In the genomic region with DNA sequence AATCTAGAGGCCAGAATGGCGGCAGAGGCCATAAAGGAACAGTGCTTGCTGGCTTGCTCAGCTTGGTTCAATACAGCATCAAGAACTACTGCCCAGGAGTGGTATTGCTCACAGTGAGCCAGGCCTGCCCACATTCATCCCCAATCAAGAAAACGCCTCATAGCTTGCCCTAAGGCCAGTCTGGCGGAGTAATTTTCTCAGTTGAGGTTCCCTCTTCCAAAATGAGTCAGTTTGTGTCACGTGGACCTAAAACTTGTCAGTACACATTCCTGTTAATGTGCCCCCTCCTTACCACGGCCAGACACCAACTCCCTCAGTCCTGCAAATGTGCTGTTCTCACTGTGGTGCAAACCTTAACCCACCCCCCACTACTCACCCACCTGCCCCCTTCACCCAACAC, we compare ENCODE assay signal across 33 mouse cellular contexts.
"Had no signal": no experiment of that assay in that cellular context is flagged by ENCODE, and none has a peak within 500 bp of the region (broad histone marks: within the 10 kb centered on the region; RNA-seq: fewer than 3 reads in every experiment).

No protein-coding gene starts in this region.

- ATAC-seq: hindbrain, embryonic 16.5 days; hindbrain, postnatal 0 days; inflammation-experienced regulatory T-cells, adult 6 months; intestine, embryonic 15.5 days; intestine, embryonic 16.5 days; intestine, postnatal 0 days had no signal

- H3K9me3 ChIP-seq: heart, embryonic 12.5 days; heart, embryonic 13.5 days; heart, embryonic 15.5 days; hindbrain, embryonic 10.5 days; hindbrain, embryonic 13.5 days; hindbrain, embryonic 15.5 days; intestine, embryonic 15.5 days; kidney, embryonic 15.5 days had no signal

- H3K4me2 ChIP-seq: heart, embryonic 12.5 days; heart, embryonic 13.5 days; heart, embryonic 15.5 days; hindbrain, embryonic 13.5 days; hindbrain, embryonic 14.5 days; hindbrain, embryonic 15.5 days; intestine, embryonic 15.5 days; kidney, embryonic 15.5 days had no signal

- H3K27me3 ChIP-seq: heart, embryonic 12.5 days; heart, embryonic 13.5 days; heart, embryonic 15.5 days; hindbrain, embryonic 13.5 days; hindbrain, embryonic 15.5 days; intestine, embryonic 15.5 days; kidney, embryonic 15.5 days had no signal

- H3K36me3 ChIP-seq: heart, embryonic 12.5 days; heart, embryonic 13.5 days; heart, embryonic 15.5 days; hindbrain, embryonic 10.5 days; hindbrain, embryonic 13.5 days; hindbrain, embryonic 15.5 days; intestine, embryonic 15.5 days; kidney, embryonic 15.5 days had no signal

- H3K4me1 ChIP-seq: hindbrain, embryonic 13.5 days; hindbrain, embryonic 15.5 days; intestine, embryonic 15.5 days; kidney, embryonic 15.5 days had no signal

- DNase-seq: heart, postnatal 10 days; heart, postnatal 14 days; heart, postnatal 36 days; heart, postnatal 4 days; kidney, adult 11 months; kidney, adult 18-20 months; kidney, adult 2 months; kidney, adult 8-10 months; kidney, adult 9 months; kidney, postnatal 10 days; kidney, postnatal 14 days; kidney, postnatal 25 days; kidney, postnatal 36 days; kidney, postnatal 4 days; layer of hippocampus, adult 9-11 months; layer of hippocampus, postnatal 36 days had no signal

- H3K9ac ChIP-seq: heart, embryonic 12.5 days; heart, embryonic 13.5 days; heart, embryonic 15.5 days; hindbrain, embryonic 13.5 days; hindbrain, embryonic 14.5 days; hindbrain, embryonic 15.5 days; intestine, embryonic 15.5 days; kidney, embryonic 15.5 days had no signal

- H3K27ac ChIP-seq: heart, embryonic 13.5 days; heart, embryonic 15.5 days; hindbrain, embryonic 10.5 days; hindbrain, embryonic 13.5 days; hindbrain, embryonic 14.5 days; hindbrain, embryonic 15.5 days; hindbrain, postnatal 0 days; intestine, embryonic 15.5 days; kidney, embryonic 15.5 days; kidney, postnatal 0 days; layer of hippocampus, adult 2 months; left cerebral cortex, adult 2 months had no signal

- H3K4me3 ChIP-seq: heart, embryonic 12.5 days; heart, embryonic 13.5 days; heart, embryonic 15.5 days; hindbrain, embryonic 10.5 days; hindbrain, embryonic 13.5 days; hindbrain, embryonic 15.5 days; intestine, embryonic 15.5 days; kidney, embryonic 15.5 days; layer of hippocampus, adult 2 months; left cerebral cortex, adult 2 months had no signal
